Mouse (Mus musculus) embryonic facial prominence, embryonic 14.5 days (tissue): Measurements from ENCODE around the gene Gm48551. TPM values are rescaled to one million over a fixed set of nuclear protein-coding genes. Genes with fewer than 3 reads are reported as not detected.

ENCODE experiments used
- ATAC-seq: fragments of 200-750 bp; cut with Nextera tagmentation; 2 replicates; pipeline ENCODE4 v1.8.0; 2017; ENCODE audit warnings: low read depth, moderate number of reproducible peaks, moderate TSS enrichment
- DNase-seq: peaks from one replicate; pipeline ENCODE4 v3.0.0-alpha.2; 2015; ENCODE audit warnings: low spot score
- H3K27ac ChIP-seq: fragments of 300-500 bp; sonication (generic); replicated peaks from 2 replicates; pipeline ENCODE4 v1.5.1; 2014; ENCODE audit warnings: low read depth, mild to moderate bottlenecking, low read length, moderate library complexity
- H3K27me3 ChIP-seq: fragments of 300-500 bp; sonication (generic); replicated peaks from 2 replicates; pipeline ENCODE4 v1.6.1; 2014; ENCODE audit warnings: low read length; ENCODE audit not compliant: control insufficient read depth, insufficient read depth
- H3K36me3 ChIP-seq: fragments of 300-500 bp; sonication (generic); 2 replicates; pipeline ENCODE4 v1.6.1; 2014; ENCODE audit warnings: low read length, mixed read lengths; ENCODE audit not compliant: control insufficient read depth, insufficient read depth
- H3K4me1 ChIP-seq: fragments of 300-500 bp; sonication (generic); 2 replicates; pipeline ENCODE4 v1.6.1; 2014; ENCODE audit warnings: antibody characterized with exemption, low read length; ENCODE audit not compliant: control insufficient read depth, insufficient read depth
- H3K4me2 ChIP-seq: fragments of 300-500 bp; sonication (generic); 2 replicates; pipeline ENCODE4 v1.6.1; 2014; ENCODE audit warnings: low read depth, mild to moderate bottlenecking, low read length, moderate library complexity, mixed read lengths
- H3K4me3 ChIP-seq: fragments of 300-500 bp; sonication (generic); 2 replicates; pipeline ENCODE4 v1.5.1; 2014; ENCODE audit warnings: low read depth, mild to moderate bottlenecking, low read length
- H3K9ac ChIP-seq: fragments of 300-500 bp; sonication (generic); 2 replicates; pipeline ENCODE4 v1.6.1; 2014; ENCODE audit warnings: low read depth, mild to moderate bottlenecking, low read length, moderate library complexity, mixed read lengths
- H3K9me3 ChIP-seq: fragments of 300-500 bp; sonication (generic); 2 replicates; pipeline ENCODE4 v1.6.1; 2016; ENCODE audit warnings: low read length; ENCODE audit not compliant: control insufficient read depth
- microRNA-seq: library from miRNA; unstranded; fragments of <30 nt; microRNA quantifications from one replicate; pipeline ENCODE4, GENCODE M21; 2016; ENCODE audit warnings: borderline number of aligned reads
- polyA plus RNA-seq: library from polyadenylated mRNA; unstranded; fragments of >200 nt; fragmentation: Nextera tagmentation; extraction: Ambion mirVana; gene quantifications from 2 replicates; pipeline ENCODE4 v1.2.1, GENCODE M21; 2014

The Gm48551 gene
- polyA plus RNA-seq, 1 experiment from 2014 or later = 2.6 TPM

GRCm38 (mm10) chr10:81441019-81441418 is 56.8 kb downstream of the Gm48551 start:
- no peak overlapping the region for H3K9ac ChIP-seq
- H3K9me3 ChIP-seq = no peaks in the 10 kb centered on the region
- H3K27ac ChIP-seq = no peak overlapping the region
- H3K36me3 ChIP-seq = no peaks in the 10 kb centered on the region
- ATAC-seq (no peak), DNase-seq (no peak)
- no peak overlapping the region for H3K4me2 ChIP-seq
- H3K4me3 ChIP-seq = no peak overlapping the region
- no peaks in the 10 kb centered on the region for H3K4me1 ChIP-seq
- H3K27me3 ChIP-seq = 0 out of 2 replicates have a peak, but pooled peaks cover 3% of the 10 kb centered on the region

Small RNAs within 50 kb of the gene (microRNA-seq; reads per million reads assigned to microRNA genes)
- gene Mir1191b (1.2 reads per million), gene Mir6913 (not detected)

Other genes starting within 250 kb of the Gm48551 start
- gene Zbtb7a, start 249.2 kb upstream of the Gm48551 start, polyA plus RNA-seq = 24.1 and 25.9 TPM in 2 replicates
- gene Pias4, start 216.5 kb upstream of the Gm48551 start, polyA plus RNA-seq = 33.2 and 35.6 TPM in 2 replicates
- 549 and 578 TPM in 2 replicates for gene Eef2, start 207.8 kb upstream of the Gm48551 start, polyA plus RNA-seq
- 53.4 and 58.3 TPM in 2 replicates for gene Dapk3, start 201.5 kb upstream of the Gm48551 start, polyA plus RNA-seq
- gene 4930442H23Rik, start 200.6 kb upstream of the Gm48551 start, polyA plus RNA-seq = not detected in 2 replicates
- 1.2 and 1.7 TPM in 2 replicates for gene Nmrk2, start 182.4 kb upstream of the Gm48551 start, polyA plus RNA-seq
- 2.3 and 2.4 TPM in 2 replicates for gene Atcay, start 153.6 kb upstream of the Gm48551 start, polyA plus RNA-seq
- 6.5 and 9.7 TPM in 2 replicates for gene Zfr2, start 151.3 kb upstream of the Gm48551 start, polyA plus RNA-seq
- gene Matk, start 131.5 kb upstream of the Gm48551 start, polyA plus RNA-seq = 4.9 and 5.4 TPM in 2 replicates
- 196 and 206 TPM in 2 replicates for gene Mrpl54, start 117.5 kb upstream of the Gm48551 start, polyA plus RNA-seq
- gene Apba3, start 117.5 kb upstream of the Gm48551 start, polyA plus RNA-seq = 56.0 and 61.4 TPM in 2 replicates
- 8.1 and 9.9 TPM in 2 replicates for gene Tjp3, start 92.9 kb upstream of the Gm48551 start, polyA plus RNA-seq
- gene Pip5k1c, start 91.5 kb upstream of the Gm48551 start, polyA plus RNA-seq = 48.4 and 56.3 TPM in 2 replicates
- 27.0 and 27.5 TPM in 2 replicates for gene Cactin, start 63.4 kb upstream of the Gm48551 start, polyA plus RNA-seq
- gene Tbxa2r, start 55.7 kb upstream of the Gm48551 start, polyA plus RNA-seq = 6.7 and 8.7 TPM in 2 replicates
- gene Gipc3, start 41.2 kb upstream of the Gm48551 start, polyA plus RNA-seq = 0.04 and 0.14 TPM in 2 replicates
- 66.8 and 78.7 TPM in 2 replicates for gene Hmg20b, start 34.0 kb upstream of the Gm48551 start, polyA plus RNA-seq
- 6.8 and 9.8 TPM in 2 replicates for gene Mfsd12, start 27.0 kb upstream of the Gm48551 start, polyA plus RNA-seq
- gene 4930404N11Rik, start 18.6 kb upstream of the Gm48551 start, polyA plus RNA-seq = 0.31 and 0.71 TPM in 2 replicates
- 69.5 and 90.1 TPM in 2 replicates for gene Fzr1, start 6.0 kb upstream of the Gm48551 start, polyA plus RNA-seq
- 61.4 and 67.1 TPM in 2 replicates for gene Dohh, start within 50 bp of the Gm48551 start, polyA plus RNA-seq
- 0.77 and 0.88 TPM in 2 replicates for gene Gm48552, start 4.5 kb downstream of the Gm48551 start, polyA plus RNA-seq
- gene Smim24, start 8.6 kb downstream of the Gm48551 start, polyA plus RNA-seq = 3.9 and 4.1 TPM in 2 replicates
- gene Nfic, start 71.2 kb downstream of the Gm48551 start, polyA plus RNA-seq = 100.0 and 103 TPM in 2 replicates
- 1.4 and 1.9 TPM in 2 replicates for gene Celf5, start 98.2 kb downstream of the Gm48551 start, polyA plus RNA-seq
- 64.7 and 82.4 TPM in 2 replicates for gene Ncln, start 111.9 kb downstream of the Gm48551 start, polyA plus RNA-seq
- 0.65 and 0.73 TPM in 2 replicates for gene S1pr4, start 115.7 kb downstream of the Gm48551 start, polyA plus RNA-seq
- 3.1 and 4.5 TPM in 2 replicates for gene Gna15, start 139.8 kb downstream of the Gm48551 start, polyA plus RNA-seq
- gene Gna11, start 160.7 kb downstream of the Gm48551 start, polyA plus RNA-seq = 87.7 and 88.4 TPM in 2 replicates
- 387 and 412 TPM in 2 replicates for gene Aes, start 175.0 kb downstream of the Gm48551 start, polyA plus RNA-seq
- gene Tle2, start 190.1 kb downstream of the Gm48551 start, polyA plus RNA-seq = 30.2 and 39.4 TPM in 2 replicates
- gene Tle6, start 216.6 kb downstream of the Gm48551 start, polyA plus RNA-seq = 17.1 and 17.8 TPM in 2 replicates
- 0.20 and 0.61 TPM in 2 replicates for gene BC025920, start 221.8 kb downstream of the Gm48551 start, polyA plus RNA-seq
- 24.4 and 29.0 TPM in 2 replicates for gene Sirt6, start 243.3 kb downstream of the Gm48551 start, polyA plus RNA-seq
- 7.2 and 7.3 TPM in 2 replicates for gene Ankrd24, start 244.1 kb downstream of the Gm48551 start, polyA plus RNA-seq